Mouse (Mus musculus): ENCODE results near the gene Usp30. TPM values are rescaled to one million over a fixed set of nuclear protein-coding genes. Genes with fewer than 3 reads are reported as not detected.

Gene Usp30
- polyA plus RNA-seq, 1 experiment from 2014 or later = 7.6 TPM

DNA sequence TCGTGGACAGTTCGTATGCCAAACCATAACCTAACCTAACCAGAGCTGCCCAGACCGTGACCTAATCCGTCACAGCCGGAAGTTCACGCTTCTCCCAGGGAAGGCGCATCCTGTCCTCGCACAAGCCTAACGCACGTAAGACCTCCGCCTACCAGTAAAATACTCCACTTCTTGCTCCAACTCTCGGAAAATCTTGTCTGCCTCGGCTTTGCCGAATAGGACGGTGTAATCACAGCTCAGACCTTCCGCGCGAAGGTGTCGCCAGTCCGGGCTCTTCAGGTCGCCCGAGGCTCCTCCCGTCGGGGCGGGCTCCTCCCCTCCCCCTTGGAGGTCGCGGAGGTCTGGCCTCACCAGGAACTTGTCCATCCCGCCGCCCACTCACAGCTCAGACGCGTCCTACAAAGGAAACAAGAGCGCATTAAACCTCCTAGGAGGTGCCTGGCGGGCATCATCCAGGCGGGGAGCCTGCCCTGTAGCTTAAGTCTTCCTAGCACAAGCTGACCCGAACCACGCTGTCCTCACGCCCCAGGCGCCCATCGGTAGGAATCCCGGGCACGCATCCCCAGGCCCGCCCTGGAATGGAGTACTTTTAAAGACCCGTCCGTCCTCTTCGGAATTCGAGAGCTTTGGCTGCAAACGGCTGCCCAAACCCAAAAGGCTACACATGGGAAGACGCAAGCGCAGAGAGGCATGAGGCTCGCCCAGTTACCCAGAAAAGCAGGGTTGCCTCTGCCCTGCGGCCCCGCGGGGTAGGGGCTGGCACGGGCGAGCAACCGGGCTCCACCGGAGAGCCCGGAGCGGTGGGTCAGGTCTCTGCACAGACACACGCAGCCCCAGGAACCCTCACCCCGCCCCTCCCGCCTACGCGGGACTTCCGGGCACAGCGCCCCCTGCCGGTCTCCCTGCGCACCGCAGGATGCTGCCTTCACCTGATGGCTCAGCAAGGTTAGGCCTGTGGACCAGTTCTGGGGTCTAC lies 62.4 kb downstream of the Usp30 start, which contains the start of gene Alkbh2:
TSS of gene Alkbh2 (minus strand) at position 845 of the 976 bp plus-strand sequence.
- Histone ChIP-seq H3K9ac (ENCODE audit: low read length) (peak within 1 kb of the TSS; percentile 75), H3K4me2 (ENCODE audit: low read depth, low read length) (peak within 1 kb of the TSS; percentile 86), H3K9me3 (replicated peaks; ENCODE audit: control insufficient read depth, low read length) (no peaks in the 10 kb centered on the region), H3K4me1 (ENCODE audit: control insufficient read depth, insufficient read depth, low read length) (peaks cover 20% of the 10 kb centered on the region), H3K27me3 (ENCODE audit: control insufficient read depth, insufficient read depth, low read length) (no peaks in the 10 kb centered on the region), H3K27ac (ENCODE audit: low read length) (peak within 1 kb of the TSS; percentile 83), H3K36me3 (ENCODE audit: control insufficient read depth, insufficient read depth) (peaks cover 13% of the 10 kb centered on the region), H3K4me3 (ENCODE audit: low read length) (peak within 1 kb of the TSS; percentile 62)
- WGBS = under 1% methylated on average over 69 of the region's 69 CpGs
- peak; percentile 23; the same call in 1 of the 2 replicates for ATAC-seq (replicated peaks; ENCODE audit: extremely low read depth, insufficient read depth, low FRiP score)

GRCm38 (mm10) chr5:114129550-114130210 lies 64.4 kb downstream of the Usp30 start:
- no peaks in the 10 kb centered on the region for H3K27me3 ChIP-seq (ENCODE audit: control insufficient read depth, insufficient read depth, low read length)
- H3K4me3 ChIP-seq (ENCODE audit: low read length) = peak overlapping the region; percentile 74
- peak overlapping the region; percentile 100 for H3K4me2 ChIP-seq (ENCODE audit: low read depth, low read length)
- no peaks in the 10 kb centered on the region for H3K9me3 ChIP-seq (replicated peaks; ENCODE audit: control insufficient read depth, low read length)
- no peak overlapping the region for H3K9ac ChIP-seq (ENCODE audit: low read length)
- no peak overlapping the region for H3K27ac ChIP-seq (ENCODE audit: low read length)
- H3K4me1 ChIP-seq (ENCODE audit: control insufficient read depth, insufficient read depth, low read length) = peaks cover 35% of the 10 kb centered on the region
- ATAC-seq (replicated peaks; ENCODE audit: extremely low read depth, insufficient read depth, low FRiP score) = no peak
- 72% methylated on average over 15 of the region's 15 CpGs for WGBS
- no peaks in the 10 kb centered on the region for H3K36me3 ChIP-seq (ENCODE audit: control insufficient read depth, insufficient read depth)

- Histone ChIP-seq H3K27ac (ENCODE audit: low read length) (peak within 1 kb of the TSS; percentile 87), H3K9ac (ENCODE audit: low read length) (peak within 1 kb of the TSS; percentile 76), H3K27me3 (ENCODE audit: control insufficient read depth, insufficient read depth, low read length) (no peaks in the 10 kb centered on the region), H3K4me2 (ENCODE audit: low read depth, low read length) (peak within 1 kb of the TSS; percentile 100), H3K9me3 (replicated peaks; ENCODE audit: control insufficient read depth, low read length) (no peaks in the 10 kb centered on the region), H3K4me3 (ENCODE audit: low read length) (peak within 1 kb of the TSS; percentile 74), H3K4me1 (ENCODE audit: control insufficient read depth, insufficient read depth, low read length) (peaks cover 37% of the 10 kb centered on the region), H3K36me3 (ENCODE audit: control insufficient read depth, insufficient read depth) (no peaks in the 10 kb centered on the region)
- 1% methylated on average over 29 of the region's 29 CpGs for WGBS
- ATAC-seq (replicated peaks; ENCODE audit: extremely low read depth, insufficient read depth, low FRiP score) = 0 out of 2 replicates have a peak, but pooled peaks have one; percentile 3
Measured at GRCm38 (mm10) chr5:114130211-114130605, 64.9 kb downstream of the Usp30 start, which contains the start of gene Ung. TSS of gene Ung (plus strand) at chr5:114130386.

GRCm38 (mm10) chr5:114130698-114131520 lies 65.6 kb downstream of the Usp30 start:
- H3K27me3 ChIP-seq (ENCODE audit: control insufficient read depth, insufficient read depth, low read length) = no peaks in the 10 kb centered on the region
- peak overlapping the region; percentile 100 for H3K4me2 ChIP-seq (ENCODE audit: low read depth, low read length)
- H3K4me3 ChIP-seq (ENCODE audit: low read length) = peak overlapping the region; percentile 74
- peak overlapping the region; percentile 76 for H3K9ac ChIP-seq (ENCODE audit: low read length)
- peak overlapping the region; percentile 87 for H3K27ac ChIP-seq (ENCODE audit: low read length)
- no peaks in the 10 kb centered on the region for H3K9me3 ChIP-seq (replicated peaks; ENCODE audit: control insufficient read depth, low read length)
- H3K36me3 ChIP-seq (ENCODE audit: control insufficient read depth, insufficient read depth) = no peaks in the 10 kb centered on the region
- under 1% methylated on average over 87 of the region's 87 CpGs for WGBS
- ATAC-seq (replicated peaks; ENCODE audit: extremely low read depth, insufficient read depth, low FRiP score) = peak; percentile 91
- H3K4me1 ChIP-seq (ENCODE audit: control insufficient read depth, insufficient read depth, low read length) = peaks cover 37% of the 10 kb centered on the region

GRCm38 (mm10) chr5:114131521-114131840 lies 66.2 kb downstream of the Usp30 start:
- ATAC-seq (replicated peaks; ENCODE audit: extremely low read depth, insufficient read depth, low FRiP score) = no peak
- Histone ChIP-seq H3K36me3 (ENCODE audit: control insufficient read depth, insufficient read depth) (no peaks in the 10 kb centered on the region), H3K4me3 (ENCODE audit: low read length) (peak overlapping the region; percentile 74), H3K27ac (ENCODE audit: low read length) (peak overlapping the region; percentile 87), H3K9ac (ENCODE audit: low read length) (peak overlapping the region; percentile 74), H3K27me3 (ENCODE audit: control insufficient read depth, insufficient read depth, low read length) (no peaks in the 10 kb centered on the region), H3K4me2 (ENCODE audit: low read depth, low read length) (peak overlapping the region; percentile 100), H3K4me1 (ENCODE audit: control insufficient read depth, insufficient read depth, low read length) (peaks cover 37% of the 10 kb centered on the region), H3K9me3 (replicated peaks; ENCODE audit: control insufficient read depth, low read length) (no peaks in the 10 kb centered on the region)
- WGBS = under 1% methylated on average over 15 of the region's 15 CpGs

- H3K9ac ChIP-seq (ENCODE audit: low read length) = no peak overlapping the region
- H3K4me2 ChIP-seq (ENCODE audit: low read depth, low read length) = no peak overlapping the region
- 83% methylated on average over 6 of the region's 6 CpGs for WGBS
- no peaks in the 10 kb centered on the region for H3K27me3 ChIP-seq (ENCODE audit: control insufficient read depth, insufficient read depth, low read length)
- H3K4me3 ChIP-seq (ENCODE audit: low read length) = no peak overlapping the region
- no peak for ATAC-seq (replicated peaks; ENCODE audit: extremely low read depth, insufficient read depth, low FRiP score)
- 0 out of 2 replicates have a peak, but pooled peaks cover 2% of the 10 kb centered on the region for H3K36me3 ChIP-seq (ENCODE audit: control insufficient read depth, insufficient read depth)
- H3K9me3 ChIP-seq (replicated peaks; ENCODE audit: control insufficient read depth, low read length) = no peaks in the 10 kb centered on the region
- no peak overlapping the region for H3K27ac ChIP-seq (ENCODE audit: low read length)
- peaks cover 39% of the 10 kb centered on the region for H3K4me1 ChIP-seq (ENCODE audit: control insufficient read depth, insufficient read depth, low read length)
Measured at GRCm38 (mm10) chr5:114132841-114133240, 67.6 kb downstream of the Usp30 start.

- no peak overlapping the region; the same call in 1 of the 2 replicates for H3K9ac ChIP-seq (ENCODE audit: low read length)
- peak overlapping the region; percentile 21 for H3K4me2 ChIP-seq (ENCODE audit: low read depth, low read length)
- H3K9me3 ChIP-seq (replicated peaks; ENCODE audit: control insufficient read depth, low read length) = no peaks in the 10 kb centered on the region
- H3K27me3 ChIP-seq (ENCODE audit: control insufficient read depth, insufficient read depth, low read length) = no peaks in the 10 kb centered on the region
- peak overlapping the region; percentile 56 for H3K27ac ChIP-seq (ENCODE audit: low read length)
- peaks cover 52% of the 10 kb centered on the region for H3K4me1 ChIP-seq (ENCODE audit: control insufficient read depth, insufficient read depth, low read length)
- peak; percentile 19 for ATAC-seq (replicated peaks; ENCODE audit: extremely low read depth, insufficient read depth, low FRiP score)
- 32% methylated on average over 6 of the region's 6 CpGs for WGBS
- H3K4me3 ChIP-seq (ENCODE audit: low read length) = no peak overlapping the region
- 0 out of 2 replicates have a peak, but pooled peaks cover 2% of the 10 kb centered on the region for H3K36me3 ChIP-seq (ENCODE audit: control insufficient read depth, insufficient read depth)
Measured at GRCm38 (mm10) chr5:114134091-114134534, 68.9 kb downstream of the Usp30 start.

DNA sequence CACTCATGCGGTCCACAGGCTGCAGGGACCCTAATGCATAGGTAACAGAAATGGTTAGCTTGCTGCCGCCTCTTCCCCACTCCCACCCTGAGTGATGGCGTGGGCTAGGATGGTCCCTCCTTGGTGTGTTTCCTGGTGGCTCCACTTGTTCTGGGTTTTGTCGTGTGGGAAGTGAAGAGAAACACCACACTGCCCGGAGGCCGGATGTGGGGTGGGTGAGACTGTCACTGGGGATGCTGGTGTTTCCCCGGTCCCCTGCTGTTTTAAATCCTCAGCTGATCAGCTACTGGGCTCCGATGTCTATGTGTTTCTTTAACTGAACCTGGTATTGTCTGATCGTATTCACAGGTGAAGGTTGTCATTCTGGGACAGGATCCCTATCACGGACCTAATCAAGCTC lies 70.3 kb downstream of the Usp30 start:
- H3K27me3 ChIP-seq (ENCODE audit: control insufficient read depth, insufficient read depth, low read length) = no peaks in the 10 kb centered on the region
- peaks cover 59% of the 10 kb centered on the region for H3K4me1 ChIP-seq (ENCODE audit: control insufficient read depth, insufficient read depth, low read length)
- H3K9me3 ChIP-seq (replicated peaks; ENCODE audit: control insufficient read depth, low read length) = no peaks in the 10 kb centered on the region
- H3K27ac ChIP-seq (ENCODE audit: low read length) = no peak overlapping the region
- H3K9ac ChIP-seq (ENCODE audit: low read length) = no peak overlapping the region
- no peak overlapping the region for H3K4me3 ChIP-seq (ENCODE audit: low read length)
- no peak overlapping the region for H3K4me2 ChIP-seq (ENCODE audit: low read depth, low read length)
- H3K36me3 ChIP-seq (ENCODE audit: control insufficient read depth, insufficient read depth) = 0 out of 2 replicates have a peak, but pooled peaks cover 2% of the 10 kb centered on the region
- 86% methylated on average over 10 of the region's 10 CpGs for WGBS
- no peak for ATAC-seq (replicated peaks; ENCODE audit: extremely low read depth, insufficient read depth, low FRiP score)
